8 mouse cellular contexts compared by ENCODE assay signal in genomic region chr7:3290257-3291033, GRCm38 (mm10). TPM values are rescaled to one million over a fixed set of nuclear protein-coding genes. Genes with fewer than 3 reads are reported as not detected.
DNase-seq lines count a peak whose midpoint lies in the region; ATAC-seq and TF ChIP-seq lines count a peak whose summit lies in the region.

No protein-coding gene starts in this region.

- H3K4me3 ChIP-seq in bone marrow macrophage, adult 2 months (ENCODE audit: insufficient read depth, low read length) = peak overlapping the region; percentile 63
- peak overlapping the region; percentile 50 for H3K4me3 ChIP-seq in embryonic facial prominence, embryonic 15.5 days (replicated peaks)
- peak overlapping the region; percentile 55 for H3K4me3 ChIP-seq in heart, embryonic 12.5 days
- peak overlapping the region; percentile 52 for H3K4me3 ChIP-seq in kidney, embryonic 16.5 days (ENCODE audit: low read length)
- H3K4me3 ChIP-seq in liver, adult 2 months (ENCODE audit: insufficient read depth, low read depth, low read length) = peak overlapping the region; percentile 54

- H3K4me2 ChIP-seq in embryonic facial prominence, embryonic 15.5 days (replicated peaks) = peak overlapping the region; percentile 72
- peak overlapping the region; percentile 92 for H3K4me2 ChIP-seq in heart, embryonic 12.5 days
- peak overlapping the region; percentile 77 for H3K4me2 ChIP-seq in kidney, embryonic 16.5 days (replicated peaks; ENCODE audit: low read depth, low read length)

- no peaks in the 10 kb centered on the region for H3K27me3 ChIP-seq in embryonic facial prominence, embryonic 15.5 days
- H3K27me3 ChIP-seq in heart, embryonic 12.5 days (replicated peaks) = no peaks in the 10 kb centered on the region
- no peaks in the 10 kb centered on the region for H3K27me3 ChIP-seq in kidney, embryonic 16.5 days (ENCODE audit: insufficient read depth, low read length)
- no peaks in the 10 kb centered on the region for H3K27me3 ChIP-seq in liver, adult 2 months (ENCODE audit: control insufficient read depth, insufficient read depth, low read length)

- peak; percentile 91 for ATAC-seq in embryonic facial prominence, embryonic 15.5 days (ENCODE audit: insufficient number of reproducible peaks, low FRiP score, low TSS enrichment, low read depth)
- peak; percentile 92 for ATAC-seq in heart, embryonic 12.5 days (ENCODE audit: insufficient number of reproducible peaks, low FRiP score)
- peak; percentile 88 for ATAC-seq in kidney, embryonic 16.5 days (ENCODE audit: low FRiP score, low TSS enrichment)
- peak; percentile 85 for ATAC-seq in monocyte, adult 5-6 weeks (replicated peaks; ENCODE audit: insufficient number of reproducible peaks, low FRiP score, low TSS enrichment, poor library complexity, severe bottlenecking)

- H3K27ac ChIP-seq in bone marrow macrophage, adult 2 months (ENCODE audit: insufficient read depth, low read depth, low read length) = peak overlapping the region; percentile 26
- H3K27ac ChIP-seq in embryonic facial prominence, embryonic 15.5 days (replicated peaks) = peak overlapping the region; percentile 92
- peak overlapping the region; percentile 96 for H3K27ac ChIP-seq in heart, embryonic 12.5 days (ENCODE audit: poor library complexity, severe bottlenecking)
- peak overlapping the region; percentile 90 for H3K27ac ChIP-seq in kidney, embryonic 16.5 days (ENCODE audit: low read length)
- H3K27ac ChIP-seq in liver, adult 2 months (replicated peaks; ENCODE audit: insufficient read depth, low read depth, low read length) = peak overlapping the region; percentile 54

- no peaks in the 10 kb centered on the region for H3K9me3 ChIP-seq in embryonic facial prominence, embryonic 15.5 days (replicated peaks)
- no peaks in the 10 kb centered on the region for H3K9me3 ChIP-seq in heart, embryonic 12.5 days (replicated peaks)
- no peaks in the 10 kb centered on the region for H3K9me3 ChIP-seq in kidney, embryonic 16.5 days (ENCODE audit: low read length)

- no peak for TF ChIP-seq CTCF in bone marrow macrophage, adult 2 months (IDR thresholded peaks at IDR 0.05; ENCODE audit: low read depth, low read length)
- no peak for TF ChIP-seq CTCF in liver, adult 2 months (IDR thresholded peaks at IDR 0.05; ENCODE audit: low read depth, low read length)

- 0 out of 2 replicates have a peak, but pooled peaks cover 10% of the 10 kb centered on the region for H3K36me3 ChIP-seq in embryonic facial prominence, embryonic 15.5 days
- H3K36me3 ChIP-seq in heart, embryonic 12.5 days = peaks cover 20% of the 10 kb centered on the region
- peaks cover 6% of the 10 kb centered on the region; the same call in 1 of the 2 replicates for H3K36me3 ChIP-seq in kidney, embryonic 16.5 days (ENCODE audit: insufficient read depth, low read length)
- H3K36me3 ChIP-seq in liver, adult 2 months (ENCODE audit: control insufficient read depth, insufficient read depth, low read length) = no peaks in the 10 kb centered on the region

- peak overlapping the region; percentile 31 for H3K9ac ChIP-seq in embryonic facial prominence, embryonic 15.5 days
- peak overlapping the region; percentile 84 for H3K9ac ChIP-seq in heart, embryonic 12.5 days
- peak overlapping the region; percentile 72 for H3K9ac ChIP-seq in kidney, embryonic 16.5 days (replicated peaks; ENCODE audit: low read length)
- peak overlapping the region; percentile 61 for H3K9ac ChIP-seq in liver, adult 2 months (ENCODE audit: low read depth, low read length)

- peak; percentile 99 for DNase-seq in B cell, adult 2 months
- DNase-seq in liver, adult 2 months (ENCODE audit: extremely low read depth, low read depth, low spot score) = peak; percentile 70
- DNase-seq in spleen, postnatal 36 days (ENCODE audit: low spot score in 2 of 2) = peak; percentile 97 to 98

- WGBS in embryonic facial prominence, embryonic 15.5 days = 3% methylated on average over 18 of the region's 18 CpGs
- under 1% methylated on average over 18 of the region's 18 CpGs for WGBS in heart, embryonic 12.5 days
- WGBS in kidney, embryonic 16.5 days = 2% methylated on average over 18 of the region's 18 CpGs
- 6% methylated on average over 18 of the region's 18 CpGs for WGBS in liver, adult 2 months

- H3K79me2 ChIP-seq in liver, adult 2 months (ENCODE audit: control insufficient read depth, insufficient read depth, low read length) = peaks cover 9% of the 10 kb centered on the region

- TF ChIP-seq POLR2A in bone marrow macrophage, adult 2 months (IDR thresholded peaks at IDR 0.05; ENCODE audit: borderline replicate concordance, low read depth, low read length) = no peak
- peak; percentile 44; the same call in 1 of the 2 replicates for TF ChIP-seq POLR2A in liver, adult 2 months (IDR thresholded peaks at IDR 0.05; ENCODE audit: extremely low read depth, insufficient read depth, low read length)

- H3K4me1 ChIP-seq in bone marrow macrophage, adult 2 months (ENCODE audit: control insufficient read depth, insufficient read depth, low read length) = peaks cover 46% of the 10 kb centered on the region
- H3K4me1 ChIP-seq in embryonic facial prominence, embryonic 15.5 days = peaks cover 30% of the 10 kb centered on the region
- H3K4me1 ChIP-seq in heart, embryonic 12.5 days (replicated peaks) = peaks cover 36% of the 10 kb centered on the region
- H3K4me1 ChIP-seq in kidney, embryonic 16.5 days (ENCODE audit: insufficient read depth, low read length) = peaks cover 24% of the 10 kb centered on the region
- peaks cover 19% of the 10 kb centered on the region for H3K4me1 ChIP-seq in liver, adult 2 months (ENCODE audit: control insufficient read depth, insufficient read depth, low read length)

RNA-seq across cellular contexts. Expression of gene Prkcg, which starts 1.5 kb away (rescaled TPM):
- 1.6 and 4.7 TPM in 2 replicates for polyA plus RNA-seq in bone marrow macrophage, adult 2 months (2012; ENCODE audit: insufficient read depth, insufficient read length, missing spikeins)
- polyA plus RNA-seq in embryonic facial prominence, embryonic 15.5 days (2015; fragmentation: Nextera tagmentation; extraction: Ambion mirVana) = 0.13 and 0.28 TPM in 2 replicates
- polyA plus RNA-seq in heart, embryonic 12.5 days (2016; fragmentation: Nextera tagmentation; extraction: Ambion mirVana) = 0.14 and 0.19 TPM in 2 replicates
- polyA plus RNA-seq in kidney, embryonic 16.5 days (2015; fragmentation: Nextera tagmentation; extraction: Ambion mirVana) = 0.14 and 0.23 TPM in 2 replicates
- total RNA-seq in liver, adult 2 months (2014; rRNA removed) = under 0.01 and 0.54 TPM in 2 replicates
- polyA plus RNA-seq in liver, adult 2 months (2012; rRNA removed) = 0.19 and 0.26 TPM in 2 replicates
- 1.9 to 7.0 TPM (median 3.2 TPM) in 3 replicates for total RNA-seq in monocyte, adult 5-6 weeks (2017)

RNA-seq across cellular contexts. Expression of gene Myadm, which starts 1.6 kb away (rescaled TPM):
- 256 and 280 TPM in 2 replicates for polyA plus RNA-seq in bone marrow macrophage, adult 2 months (2012; ENCODE audit: insufficient read depth, insufficient read length, missing spikeins)
- 105 and 107 TPM in 2 replicates for polyA plus RNA-seq in embryonic facial prominence, embryonic 15.5 days (2015; fragmentation: Nextera tagmentation; extraction: Ambion mirVana)
- 186 and 202 TPM in 2 replicates for polyA plus RNA-seq in heart, embryonic 12.5 days (2016; fragmentation: Nextera tagmentation; extraction: Ambion mirVana)
- 95.0 and 108 TPM in 2 replicates for polyA plus RNA-seq in kidney, embryonic 16.5 days (2015; fragmentation: Nextera tagmentation; extraction: Ambion mirVana)
- 6.6 and 9.6 TPM in 2 replicates for total RNA-seq in liver, adult 2 months (2014; rRNA removed)
- 54.8 and 63.0 TPM in 2 replicates for polyA plus RNA-seq in liver, adult 2 months (2012; rRNA removed)
- 50.6 to 61.2 TPM (median 60.3 TPM) in 3 replicates for total RNA-seq in monocyte, adult 5-6 weeks (2017)

RNA-seq across cellular contexts. Expression of gene Nlrp12, which starts 40.9 kb away (rescaled TPM):
- not detected in 2 replicates for polyA plus RNA-seq in bone marrow macrophage, adult 2 months (2012; ENCODE audit: insufficient read depth, insufficient read length, missing spikeins)
- polyA plus RNA-seq in embryonic facial prominence, embryonic 15.5 days (2015; fragmentation: Nextera tagmentation; extraction: Ambion mirVana) = not detected in 2 replicates
- polyA plus RNA-seq in heart, embryonic 12.5 days (2016; fragmentation: Nextera tagmentation; extraction: Ambion mirVana) = not detected in 2 replicates
- not detected in 2 replicates for polyA plus RNA-seq in kidney, embryonic 16.5 days (2015; fragmentation: Nextera tagmentation; extraction: Ambion mirVana)
- 5.8 and 7.0 TPM in 2 replicates for total RNA-seq in liver, adult 2 months (2014; rRNA removed)
- 1.4 and 2.6 TPM in 2 replicates for polyA plus RNA-seq in liver, adult 2 months (2012; rRNA removed)
- 2.6 to 2.9 TPM in 2 of 3 replicates, not detected in the other for total RNA-seq in monocyte, adult 5-6 weeks (2017)

RNA-seq across cellular contexts. Expression of gene Cacng7, which starts 42.3 kb away (rescaled TPM):
- 0.48 TPM in 1 of 2 replicates, not detected in the other for polyA plus RNA-seq in bone marrow macrophage, adult 2 months (2012; ENCODE audit: insufficient read depth, insufficient read length, missing spikeins)
- polyA plus RNA-seq in embryonic facial prominence, embryonic 15.5 days (2015; fragmentation: Nextera tagmentation; extraction: Ambion mirVana) = 2.0 and 3.1 TPM in 2 replicates
- polyA plus RNA-seq in heart, embryonic 12.5 days (2016; fragmentation: Nextera tagmentation; extraction: Ambion mirVana) = 0.17 and 0.32 TPM in 2 replicates
- 0.81 and 0.92 TPM in 2 replicates for polyA plus RNA-seq in kidney, embryonic 16.5 days (2015; fragmentation: Nextera tagmentation; extraction: Ambion mirVana)
- total RNA-seq in liver, adult 2 months (2014; rRNA removed) = 0.13 and 0.37 TPM in 2 replicates
- polyA plus RNA-seq in liver, adult 2 months (2012; rRNA removed) = 0.29 and 0.86 TPM in 2 replicates
- not detected in 3 replicates for total RNA-seq in monocyte, adult 5-6 weeks (2017)

Comparison
In these comparisons a context has a peak if more than half of its experiments do, and no peak if none do; other contexts are left out.
1. Peak in every context shown above with its lines: DNase-seq, ATAC-seq, H3K4me3 ChIP-seq and H3K27ac ChIP-seq.
2. H3K27ac ChIP-seq: peak in every context shown above with its lines; median percentile 96 in heart, embryonic 12.5 days; 92 in embryonic facial prominence, embryonic 15.5 days; 90 in kidney, embryonic 16.5 days; 54 in liver, adult 2 months; 26 in bone marrow macrophage, adult 2 months.
3. H3K9ac ChIP-seq: peak in every context shown above with its lines; median percentile 84 in heart, embryonic 12.5 days; 72 in kidney, embryonic 16.5 days; 61 in liver, adult 2 months; 31 in embryonic facial prominence, embryonic 15.5 days.